Comparison of ENCODE assay signal across 23 mouse cellular contexts in genomic region chr7:49686992-49687391, GRCm38 (mm10). TPM values are rescaled to one million over a fixed set of nuclear protein-coding genes. Genes with fewer than 3 reads are reported as not detected.
DNase-seq lines count a peak whose midpoint lies in the region; ATAC-seq and TF ChIP-seq lines count a peak whose summit lies in the region.
"Had no signal": no experiment of that assay in that cellular context is flagged by ENCODE, and none has a peak within 500 bp of the region (broad histone marks: within the 10 kb centered on the region; RNA-seq: fewer than 3 reads in every experiment).

No protein-coding gene starts in this region.

- 9% methylated on average over 11 of the region's 11 CpGs for WGBS in forebrain, embryonic 11.5 days
- WGBS in forebrain, embryonic 15.5 days, result 16% methylated on average over 11 of the region's 11 CpGs
- WGBS in liver, adult 2 months, result 34% methylated on average over 11 of the region's 11 CpGs
- 50% methylated on average over 11 of the region's 11 CpGs for WGBS in liver, postnatal 0 days (ENCODE audit: insufficient replicate concordance)
- WGBS in midbrain, postnatal 0 days, result 8% methylated on average over 11 of the region's 11 CpGs
- WGBS in intestine, postnatal 0 days, result 34% methylated on average over 11 of the region's 11 CpGs

- no peak overlapping the region for H3K4me2 ChIP-seq in forebrain, embryonic 11.5 days (ENCODE audit: low read depth, low read length, severe bottlenecking)
- H3K4me2 ChIP-seq in forebrain, embryonic 15.5 days (replicated peaks), result no peak overlapping the region
- no peak overlapping the region for H3K4me2 ChIP-seq in liver, postnatal 0 days (ENCODE audit: low read depth, low read length)
- no peak overlapping the region for H3K4me2 ChIP-seq in midbrain, postnatal 0 days (ENCODE audit: low read depth, low read length, poor library complexity, severe bottlenecking)
- no peak overlapping the region for H3K4me2 ChIP-seq in intestine, postnatal 0 days (replicated peaks; ENCODE audit: low read depth)
- H3K4me2 ChIP-seq: embryonic facial prominence, embryonic 12.5 days; lung, embryonic 15.5 days had no signal

- H3K27me3 ChIP-seq in forebrain, embryonic 11.5 days (ENCODE audit: control insufficient read depth, insufficient read depth, low read length), result peaks cover 84% of the 10 kb centered on the region
- peaks cover 85% of the 10 kb centered on the region for H3K27me3 ChIP-seq in forebrain, embryonic 15.5 days
- no peaks in the 10 kb centered on the region for H3K27me3 ChIP-seq in liver, adult 2 months (ENCODE audit: control insufficient read depth, insufficient read depth, low read length)
- peaks cover 12% of the 10 kb centered on the region for H3K27me3 ChIP-seq in liver, postnatal 0 days (ENCODE audit: insufficient read depth, low read length)
- H3K27me3 ChIP-seq in midbrain, postnatal 0 days (ENCODE audit: insufficient read depth, low read length), result peaks cover 43% of the 10 kb centered on the region
- H3K27me3 ChIP-seq in intestine, postnatal 0 days (replicated peaks; ENCODE audit: control insufficient read depth, insufficient read depth, low read length), result peaks cover 22% of the 10 kb centered on the region; the same call in 1 of the 2 replicates

- H3K27ac ChIP-seq in forebrain, embryonic 11.5 days (ENCODE audit: low read depth, low read length), result no peak overlapping the region
- H3K27ac ChIP-seq in forebrain, embryonic 15.5 days (replicated peaks), result no peak overlapping the region
- H3K27ac ChIP-seq in liver, adult 2 months (replicated peaks; ENCODE audit: insufficient read depth, low read depth, low read length), result no peak overlapping the region
- H3K27ac ChIP-seq in liver, postnatal 0 days (ENCODE audit: low read depth), result no peak overlapping the region
- H3K27ac ChIP-seq in midbrain, postnatal 0 days (ENCODE audit: low read depth, low read length), result no peak overlapping the region
- no peak overlapping the region for H3K27ac ChIP-seq in intestine, postnatal 0 days (ENCODE audit: low read depth, low read length)
- H3K27ac ChIP-seq: embryonic facial prominence, embryonic 12.5 days; lung, embryonic 15.5 days had no signal

- no peak overlapping the region for H3K4me3 ChIP-seq in forebrain, embryonic 11.5 days (ENCODE audit: low read depth, low read length)
- H3K4me3 ChIP-seq in forebrain, embryonic 15.5 days, result no peak overlapping the region
- H3K4me3 ChIP-seq in liver, adult 2 months (ENCODE audit: insufficient read depth, low read depth, low read length), result no peak overlapping the region
- H3K4me3 ChIP-seq in liver, postnatal 0 days (ENCODE audit: low read depth, low read length), result no peak overlapping the region
- H3K4me3 ChIP-seq in midbrain, postnatal 0 days (ENCODE audit: low read depth, low read length), result no peak overlapping the region
- H3K4me3 ChIP-seq in intestine, postnatal 0 days (ENCODE audit: low read depth, low read length), result no peak overlapping the region
- H3K4me3 ChIP-seq: embryonic facial prominence, embryonic 12.5 days; lung, embryonic 15.5 days; megakaryocyte, embryonic 14.5 days had no signal

- DNase-seq in forebrain, embryonic 11.5 days (ENCODE audit: low spot score), result peak; percentile 56
- peak; percentile 10 for DNase-seq in liver, adult 2 months (ENCODE audit: extremely low read depth, low read depth, low spot score)
- no peak for DNase-seq in liver, postnatal 0 days
- DNase-seq in embryo, embryonic 11 days, result peak; percentile 64
- DNase-seq in midbrain, postnatal 0 days (ENCODE audit: low spot score), result peak; percentile 26
- no peak for DNase-seq in frontal cortex, postnatal 14 days (ENCODE audit: low spot score in 2 of 2)
- DNase-seq: adrenal gland, postnatal 14 days; cerebellum, adult 9-11 months; kidney, postnatal 14 days; liver; thymus, postnatal 14 days had no signal

- TF ChIP-seq POLR2A in liver, adult 2 months (IDR thresholded peaks at IDR 0.05; ENCODE audit: extremely low read depth, insufficient read depth, low read length), result no peak

- no peaks in the 10 kb centered on the region for H3K79me2 ChIP-seq in liver, adult 2 months (ENCODE audit: control insufficient read depth, insufficient read depth, low read length)

- no peak overlapping the region for H3K9ac ChIP-seq in forebrain, embryonic 11.5 days (ENCODE audit: low read length)
- no peak overlapping the region for H3K9ac ChIP-seq in forebrain, embryonic 15.5 days (replicated peaks)
- H3K9ac ChIP-seq in liver, adult 2 months (ENCODE audit: low read depth, low read length), result no peak overlapping the region
- no peak overlapping the region for H3K9ac ChIP-seq in liver, postnatal 0 days (replicated peaks)
- H3K9ac ChIP-seq in midbrain, postnatal 0 days (replicated peaks; ENCODE audit: low read length, poor library complexity, severe bottlenecking), result no peak overlapping the region
- H3K9ac ChIP-seq in intestine, postnatal 0 days (ENCODE audit: low read depth, low read length), result no peak overlapping the region
- H3K9ac ChIP-seq: embryonic facial prominence, embryonic 12.5 days; lung, embryonic 15.5 days had no signal

- TF ChIP-seq EP300 in liver, postnatal 0 days (IDR thresholded peaks at IDR 0.05; ENCODE audit: low read depth), result no peak

- ATAC-seq in forebrain, embryonic 11.5 days (replicated peaks; ENCODE audit: low FRiP score), result peak; percentile 44
- no peak for ATAC-seq in forebrain, embryonic 15.5 days (replicated peaks)
- ATAC-seq in liver, postnatal 0 days, result no peak
- ATAC-seq in midbrain, postnatal 0 days (ENCODE audit: low FRiP score), result no peak
- no peak for ATAC-seq in intestine, postnatal 0 days
- ATAC-seq: inflammation-experienced regulatory T-cells, adult 6 months had no signal

- H3K4me1 ChIP-seq in forebrain, embryonic 11.5 days (replicated peaks; ENCODE audit: control insufficient read depth, insufficient read depth, low read length), result peaks cover 17% of the 10 kb centered on the region; the same call in 1 of the 2 replicates
- H3K4me1 ChIP-seq in forebrain, embryonic 15.5 days, result 0 out of 2 replicates have a peak, but pooled peaks cover 2% of the 10 kb centered on the region
- H3K4me1 ChIP-seq in liver, adult 2 months (ENCODE audit: control insufficient read depth, insufficient read depth, low read length), result no peaks in the 10 kb centered on the region
- H3K4me1 ChIP-seq in liver, postnatal 0 days (ENCODE audit: insufficient read depth), result peaks cover 9% of the 10 kb centered on the region; the same call in 1 of the 2 replicates
- no peaks in the 10 kb centered on the region for H3K4me1 ChIP-seq in midbrain, postnatal 0 days (ENCODE audit: insufficient read depth, low read length)
- H3K4me1 ChIP-seq in intestine, postnatal 0 days (replicated peaks; ENCODE audit: control insufficient read depth, insufficient read depth, low read length), result no peaks in the 10 kb centered on the region
- H3K4me1 ChIP-seq: megakaryocyte, embryonic 14.5 days had no signal

- TF ChIP-seq CTCF in liver, adult 2 months (IDR thresholded peaks at IDR 0.05; ENCODE audit: low read depth, low read length), result no peak
- no peak for TF ChIP-seq CTCF in liver, postnatal 0 days (IDR thresholded peaks at IDR 0.05; ENCODE audit: low read depth)
- no peak for TF ChIP-seq CTCF in midbrain, postnatal 0 days (IDR thresholded peaks at IDR 0.05)
- no peak for TF ChIP-seq CTCF in intestine, postnatal 0 days (IDR thresholded peaks at IDR 0.05; ENCODE audit: low read depth)

- H3K36me3 ChIP-seq in forebrain, embryonic 11.5 days (ENCODE audit: control insufficient read depth, insufficient read depth, low read length), result no peaks in the 10 kb centered on the region
- H3K36me3 ChIP-seq in forebrain, embryonic 15.5 days, result no peaks in the 10 kb centered on the region
- no peaks in the 10 kb centered on the region for H3K36me3 ChIP-seq in liver, adult 2 months (ENCODE audit: control insufficient read depth, insufficient read depth, low read length)
- H3K36me3 ChIP-seq in liver, postnatal 0 days (replicated peaks; ENCODE audit: insufficient read depth, low read length), result no peaks in the 10 kb centered on the region
- H3K36me3 ChIP-seq in midbrain, postnatal 0 days (ENCODE audit: insufficient read depth, low read length), result no peaks in the 10 kb centered on the region
- no peaks in the 10 kb centered on the region for H3K36me3 ChIP-seq in intestine, postnatal 0 days (ENCODE audit: control insufficient read depth, insufficient read depth)
- H3K36me3 ChIP-seq: embryonic facial prominence, embryonic 12.5 days; lung, embryonic 15.5 days had no signal

- no peaks in the 10 kb centered on the region for H3K9me3 ChIP-seq in forebrain, embryonic 11.5 days (ENCODE audit: control insufficient read depth, low read length)
- no peaks in the 10 kb centered on the region for H3K9me3 ChIP-seq in forebrain, embryonic 15.5 days
- H3K9me3 ChIP-seq in liver, postnatal 0 days (ENCODE audit: low read length), result no peaks in the 10 kb centered on the region
- H3K9me3 ChIP-seq in midbrain, postnatal 0 days (ENCODE audit: low read length), result no peaks in the 10 kb centered on the region
- no peaks in the 10 kb centered on the region for H3K9me3 ChIP-seq in intestine, postnatal 0 days (ENCODE audit: control insufficient read depth)
- H3K9me3 ChIP-seq: embryonic facial prominence, embryonic 12.5 days; lung, embryonic 15.5 days had no signal

RNA-seq across cellular contexts. Expression of gene Dbx1, which starts 50.3 kb away (rescaled TPM):
- 31.0 and 33.3 TPM in 2 replicates for polyA plus RNA-seq in forebrain, embryonic 11.5 days (2014; fragmentation: Nextera tagmentation; extraction: Ambion mirVana)
- polyA plus RNA-seq in forebrain, embryonic 15.5 days (2015; fragmentation: Nextera tagmentation; extraction: Ambion mirVana), result 1.5 and 1.9 TPM in 2 replicates
- total RNA-seq in liver, adult 2 months (2014; rRNA removed), result not detected in 2 replicates
- polyA plus RNA-seq in liver, adult 2 months (2012; rRNA removed), result not detected in 2 replicates
- polyA plus RNA-seq in liver, postnatal 0 days (2015; fragmentation: Nextera tagmentation; extraction: Ambion mirVana), result not detected in 2 replicates
- total RNA-seq in midbrain, postnatal 0 days (2014; rRNA removed), result 0.77 and 1.6 TPM in 2 replicates
- polyA plus RNA-seq in midbrain, postnatal 0 days (2015; fragmentation: Nextera tagmentation; extraction: Ambion mirVana), result 0.84 and 1.2 TPM in 2 replicates
- polyA plus RNA-seq in intestine, postnatal 0 days (2015; fragmentation: Nextera tagmentation; extraction: Ambion mirVana), result not detected in 2 replicates
- total RNA-seq: adrenal gland, postnatal 14 days; gastrocnemius, adult 8-10 months; heart, adult 8-10 months; layer of hippocampus, postnatal 10 days; left cerebral cortex, postnatal 14 days had no signal
- polyA plus RNA-seq: heart, postnatal 0 days; inflammation-experienced regulatory T-cells, adult 6 months; lung, embryonic 15.5 days; small intestine, adult 2 months had no signal

Comparison
In these comparisons a context has a peak if more than half of its experiments do, and no peak if none do; other contexts are left out.
1. DNase-seq: peak in forebrain, embryonic 11.5 days (single experiment), liver, adult 2 months (single experiment), embryo, embryonic 11 days (single experiment) and midbrain, postnatal 0 days (single experiment); none in liver, postnatal 0 days (single experiment) and frontal cortex, postnatal 14 days (0 of 2).
2. RNA of gene Dbx1, which starts 50.3 kb away (polyA plus RNA-seq): 31.0 to 33.3 TPM in forebrain, embryonic 11.5 days; 1.5 to 1.9 TPM in forebrain, embryonic 15.5 days, 0.84 to 1.2 TPM in midbrain, postnatal 0 days, not detected in liver, adult 2 months, not detected in liver, postnatal 0 days and not detected in intestine, postnatal 0 days; every median in the first group is over 10 times any median in the second.